Mouse (Mus musculus) heart, adult 18-20 months (tissue): ENCODE measurements around the gene Klhl29. TPM values are rescaled to one million over a fixed set of nuclear protein-coding genes. Genes with fewer than 3 reads are reported as not detected.
A peak's percentile ranks its signal among the peaks of the same experiment; 100 is the strongest.

Source experiments
- DNase-seq, 2 experiments: peaks; one replicate each; pipeline ENCODE4 v3.0.0; 2021 to 2022; ENCODE audit warnings: mixed read lengths in 1 of 2
- total RNA-seq, 2 experiments: library from RNA; stranded (reverse); gene quantifications; 2 replicates each; pipeline ENCODE4 v1.2.3; 2021

The Klhl29 gene
- total RNA-seq, 2 experiments from 2014 or later, result 0.27 to 0.44 TPM

GRCm38 (mm10) chr12:5185603-5186002 is 189.9 kb downstream of the Klhl29 start:
- peak; percentile 23 to 44 for DNase-seq

- no peak for DNase-seq
These were observed 192.9 kb downstream of the Klhl29 start for GRCm38 (mm10) chr12:5182586-5182985.

- DNase-seq, result no peak
These were observed 193.3 kb downstream of the Klhl29 start for GRCm38 (mm10) chr12:5182165-5182564.

GRCm38 (mm10) chr12:5176716-5177341 is 198.7 kb downstream of the Klhl29 start:
- DNase-seq, result peak in 1 of 2 experiments; percentile 43

GRCm38 (mm10) chr12:5166141-5166540 is 209.3 kb downstream of the Klhl29 start:
- no peak for DNase-seq

- DNase-seq, result no peak
These were observed 210.1 kb downstream of the Klhl29 start for GRCm38 (mm10) chr12:5165411-5165810.

DNA sequence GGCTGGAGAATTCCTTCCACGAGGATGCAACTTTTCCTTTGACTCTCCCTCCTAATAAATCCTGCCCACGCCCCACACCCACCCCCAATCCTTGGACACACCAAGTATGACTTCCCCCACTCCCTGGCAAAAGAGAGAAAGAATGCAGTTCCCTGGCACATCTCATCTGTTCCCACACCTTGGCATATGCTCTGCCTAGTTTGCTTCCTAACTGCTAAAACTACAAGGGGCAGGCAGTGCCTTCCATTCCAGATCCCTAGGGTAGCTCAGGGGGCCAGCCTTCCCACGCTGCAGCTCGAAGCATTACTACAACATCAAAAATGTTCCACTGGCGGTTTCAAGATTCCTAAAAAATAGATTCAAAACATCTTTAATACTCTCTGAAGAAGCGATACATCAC is 212.8 kb downstream of the Klhl29 start:
- no peak for DNase-seq

GRCm38 (mm10) chr12:5161631-5162030 is 213.9 kb downstream of the Klhl29 start:
- no peak for DNase-seq

DNA sequence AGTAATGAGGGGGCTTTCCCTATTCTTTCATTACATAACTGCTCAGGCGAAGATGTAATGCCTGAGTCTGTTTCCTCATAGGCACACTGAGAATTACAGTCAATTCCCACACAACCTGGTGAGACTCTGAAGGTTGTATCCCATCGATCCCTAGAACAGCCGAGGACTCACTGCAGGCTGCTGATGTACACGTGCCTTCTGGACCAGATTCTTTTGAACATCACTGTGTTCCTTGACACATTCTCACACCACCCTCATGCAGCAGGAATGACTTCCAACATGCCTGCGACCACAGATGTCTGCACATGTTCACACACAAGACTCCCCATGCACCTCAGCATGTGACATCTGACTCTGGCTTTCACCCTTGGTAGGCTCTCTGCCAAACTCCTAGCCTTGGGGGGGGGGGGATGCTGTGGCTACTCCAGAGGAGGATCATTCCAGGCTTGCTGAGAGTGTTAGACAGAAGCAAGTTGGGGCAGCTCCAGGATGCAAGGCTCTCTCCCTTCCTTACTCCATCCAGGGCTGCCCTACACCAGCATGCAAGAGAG is 217.5 kb downstream of the Klhl29 start:
- no peak for DNase-seq

DNA sequence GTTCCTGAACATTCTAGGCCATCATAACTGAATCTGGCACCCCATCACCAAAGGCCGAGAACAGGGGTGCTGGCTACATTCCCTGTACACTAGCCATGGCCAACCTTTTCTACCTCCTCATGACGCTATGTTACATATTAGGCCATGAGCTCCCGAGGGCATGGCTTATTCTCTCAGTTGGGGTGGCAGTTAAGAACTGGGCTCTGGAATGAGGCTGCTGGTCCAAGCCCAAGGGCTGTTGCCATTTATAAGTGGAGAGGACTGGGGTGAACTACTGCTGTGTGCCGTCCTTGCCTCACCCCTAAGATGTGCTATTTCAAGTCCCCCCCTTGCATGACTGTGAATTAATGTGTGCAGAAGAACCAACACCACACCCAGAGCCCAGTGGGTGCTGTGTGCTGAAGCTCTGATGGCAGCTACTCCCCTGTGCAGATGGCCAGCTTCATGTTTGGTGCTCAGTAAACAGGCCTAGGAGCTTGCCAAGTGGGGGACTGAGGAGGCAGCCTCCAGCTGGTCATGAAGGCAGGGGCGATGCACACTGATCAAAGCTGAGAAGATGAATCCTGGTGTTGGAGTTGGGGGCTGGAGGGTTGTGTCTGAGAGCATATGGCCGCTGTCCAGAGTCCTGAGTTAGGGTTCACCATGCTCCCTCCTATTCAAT is 218.3 kb downstream of the Klhl29 start:
- peak in 1 of 2 experiments; percentile 26 for DNase-seq

GRCm38 (mm10) chr12:5155177-5155576 is 220.3 kb downstream of the Klhl29 start:
- DNase-seq, result no peak

GRCm38 (mm10) chr12:5151859-5152258 is 223.6 kb downstream of the Klhl29 start:
- no peak for DNase-seq

DNA sequence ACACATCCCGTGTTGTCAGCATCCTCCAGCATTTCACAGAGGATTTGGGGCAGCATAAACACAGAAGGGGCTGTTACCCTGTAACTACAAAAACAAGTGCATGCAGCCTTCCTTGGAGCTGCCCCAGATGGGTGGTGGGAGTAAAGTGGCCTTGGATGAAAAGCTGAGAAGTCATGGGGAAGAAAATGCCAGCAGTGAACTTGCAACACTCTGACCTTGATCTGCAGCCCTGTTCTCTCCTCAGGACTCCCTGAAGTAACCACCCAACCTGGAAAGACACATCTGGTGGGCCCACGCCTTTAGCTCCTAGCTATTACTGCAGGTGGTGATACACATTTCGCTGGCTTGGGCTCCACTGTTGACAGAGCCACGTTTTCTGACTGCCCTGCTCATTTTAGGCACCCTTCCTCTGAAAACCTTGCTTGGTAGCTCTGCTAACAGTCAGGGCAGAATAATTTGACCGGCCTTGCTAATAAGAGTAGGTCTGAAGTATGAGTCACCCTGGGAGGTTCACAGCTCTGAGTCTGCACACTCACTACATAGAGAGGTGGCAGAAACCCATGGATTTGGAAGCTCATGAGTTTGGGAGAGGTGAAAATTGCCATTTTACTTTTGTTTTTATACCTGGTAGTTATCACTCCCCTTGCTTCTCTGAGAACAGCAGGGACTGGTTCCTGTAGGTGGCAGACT is 228.0 kb downstream of the Klhl29 start:
- no peak for DNase-seq

GRCm38 (mm10) chr12:5143903-5144781 is 231.3 kb downstream of the Klhl29 start:
- DNase-seq, result no peak

DNA sequence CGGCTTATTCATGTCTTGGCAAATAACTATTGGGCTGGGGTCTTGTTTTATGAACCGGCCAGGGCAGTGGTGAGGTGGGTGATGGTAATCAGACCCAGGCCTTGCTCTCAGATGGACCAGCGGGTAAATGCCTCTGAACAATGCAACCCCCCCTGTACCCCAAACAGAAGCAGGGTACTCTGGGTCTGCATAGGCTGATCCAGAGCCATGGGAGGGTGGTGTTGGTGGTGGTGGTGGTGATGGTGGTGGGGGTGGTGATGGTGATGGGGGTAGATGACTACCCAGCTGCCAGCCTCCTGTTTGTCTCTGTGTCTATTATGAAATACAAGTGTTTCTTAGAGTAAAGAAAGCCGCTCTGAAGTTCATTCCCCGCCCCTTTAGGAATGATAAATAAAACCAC is 232.3 kb downstream of the Klhl29 start:
- DNase-seq, result no peak

DNA sequence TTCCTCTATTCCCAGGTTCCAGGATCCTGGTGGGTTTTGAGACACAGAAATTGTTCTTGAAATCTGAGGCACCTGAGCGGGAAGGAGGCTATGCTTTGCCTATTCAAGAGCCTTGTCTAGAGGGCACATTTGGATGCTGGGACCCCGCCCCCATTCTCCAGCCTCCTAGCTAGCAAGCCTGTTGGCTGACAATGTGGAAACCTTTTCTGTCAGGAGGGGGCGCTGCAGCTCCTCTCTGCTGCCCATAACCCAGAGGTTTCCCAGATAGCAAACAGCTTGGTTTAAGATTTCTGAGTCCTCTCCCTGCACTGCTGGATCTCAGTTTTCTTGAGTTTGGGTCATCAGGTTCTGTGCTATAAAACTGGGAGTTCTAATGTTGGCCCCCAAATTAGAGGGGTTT is 232.7 kb downstream of the Klhl29 start:
- peak; percentile 65 to 82 for DNase-seq

GRCm38 (mm10) chr12:5141040-5141439 is 234.4 kb downstream of the Klhl29 start:
- DNase-seq, result no peak

DNA sequence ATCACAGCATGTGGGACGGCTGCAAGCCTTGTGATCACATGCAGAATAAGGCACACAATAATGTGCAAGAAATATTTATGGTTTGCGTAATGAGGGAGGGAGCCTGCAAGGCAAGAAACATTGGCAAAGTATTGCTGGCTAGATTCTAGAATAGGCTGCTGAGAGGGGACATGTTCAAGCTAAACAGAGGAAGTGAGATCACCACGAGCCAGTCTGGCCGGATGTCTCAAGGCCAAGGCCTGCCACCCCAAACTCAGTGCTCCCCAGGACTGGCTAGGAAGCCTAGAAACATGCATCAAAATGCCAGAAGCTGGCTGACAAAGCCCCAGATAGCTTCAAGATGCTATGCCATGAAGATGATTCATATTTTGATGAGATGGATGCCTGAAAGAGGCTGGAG is 236.2 kb downstream of the Klhl29 start:
- DNase-seq, result no peak

DNA sequence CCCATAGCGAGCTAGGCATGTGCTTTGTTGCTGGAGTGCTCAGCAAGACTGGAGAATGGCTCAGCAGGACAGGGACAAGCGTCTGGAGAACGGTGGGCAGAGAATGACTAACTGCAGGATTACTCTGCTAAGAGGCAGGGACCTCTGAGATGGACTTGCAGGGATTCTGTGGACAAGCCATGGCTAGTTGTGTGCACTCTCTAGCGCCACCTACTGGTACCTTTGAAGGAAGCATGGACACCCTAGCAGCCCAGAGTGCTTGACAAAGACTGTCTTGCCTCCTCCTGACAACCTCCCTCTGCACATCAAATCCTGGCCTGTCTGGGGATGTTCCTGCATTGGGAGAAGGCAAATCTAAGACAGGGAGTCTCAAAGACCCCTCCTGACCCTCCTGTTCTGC is 239.2 kb downstream of the Klhl29 start:
- peak; percentile 23 to 54 for DNase-seq

GRCm38 (mm10) chr12:5129190-5129589 is 246.3 kb downstream of the Klhl29 start:
- peak; percentile 38 to 59 for DNase-seq

GRCm38 (mm10) chr12:5125907-5126306 is 249.6 kb downstream of the Klhl29 start:
- DNase-seq, result no peak

- DNase-seq, result no peak
These were observed 252.5 kb downstream of the Klhl29 start for GRCm38 (mm10) chr12:5122972-5123371.
